Mouse (Mus musculus): ENCODE results near the gene Cluap1.

DNA sequence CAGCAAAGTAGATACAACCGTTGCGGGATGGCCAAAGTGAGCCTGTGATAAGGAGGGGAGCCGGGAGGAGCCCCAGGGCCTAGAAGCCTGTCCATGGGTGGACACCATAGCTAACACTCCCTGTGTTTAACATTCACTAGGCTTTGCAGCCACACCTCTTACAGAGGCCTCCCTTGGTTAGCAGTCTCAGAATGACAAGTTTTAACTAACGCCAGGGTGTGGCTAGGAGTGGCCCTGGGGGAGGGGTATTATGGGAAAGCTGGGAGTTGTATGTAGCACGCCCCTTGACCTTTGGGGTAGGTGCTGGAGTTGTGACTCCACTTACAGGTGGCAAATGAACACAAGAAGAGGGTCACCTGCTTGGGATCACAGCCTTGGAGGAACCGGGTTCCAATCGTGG is 67.1 kb downstream of the Cluap1 start:
- TF ChIP-seq POLR2A (IDR thresholded peaks at IDR 0.05; ENCODE audit: insufficient read length, low read depth) (no peak), POLR2AphosphoS2 (IDR thresholded peaks at IDR 0.05; ENCODE audit: insufficient read length, low read depth) (no peak), TCF12 (IDR thresholded peaks at IDR 0.05; ENCODE audit: insufficient read depth, poor library complexity, severe bottlenecking) (no peak), REST (IDR thresholded peaks at IDR 0.05; ENCODE audit: insufficient read depth, insufficient read length) (no peak)

All from myocyte (in vitro differentiated cells).